Mouse (Mus musculus): ENCODE results near the gene Atp8a2.

- TF ChIP-seq CTCF (IDR thresholded peaks at IDR 0.05) (no peak), EP300 (IDR thresholded peaks at IDR 0.05; ENCODE audit: insufficient read depth, low read depth, low read length) (no peak), POLR2A (IDR thresholded peaks at IDR 0.05; ENCODE audit: insufficient read depth, low read depth, low read length) (no peak)
Observed at GRCm38 (mm10) chr14:59927804-59928203, 269.2 kb downstream of the Atp8a2 start.
